ENCODE assay signal across 8 mouse cellular contexts in genomic region chr12:29530241-29530725, GRCm38 (mm10). TPM values are rescaled to one million over a fixed set of nuclear protein-coding genes. Genes with fewer than 3 reads are reported as not detected.
DNase-seq lines count a peak whose midpoint lies in the region; ATAC-seq lines count a peak whose summit lies in the region.

No protein-coding gene starts in this region.

- 7% methylated on average over 6 of the region's 6 CpGs for WGBS in hindbrain, embryonic 10.5 days
- WGBS in neural tube, embryonic 11.5 days = 8% methylated on average over 6 of the region's 6 CpGs

- ATAC-seq in neural tube, embryonic 11.5 days (ENCODE audit: insufficient read depth, low FRiP score, low TSS enrichment) = 0 out of 2 replicates have a peak, but pooled peaks have one; percentile 8

- peak overlapping the region; percentile 81 for H3K27ac ChIP-seq in hindbrain, embryonic 10.5 days
- H3K27ac ChIP-seq in neural tube, embryonic 11.5 days (ENCODE audit: low read depth, low read length) = peak overlapping the region; percentile 47

- DNase-seq in gastrocnemius, postnatal 10 days = peak; percentile 24
- DNase-seq in gastrocnemius, postnatal 25 days = no peak
- DNase-seq in 3T3-L1 (ENCODE audit: low read depth, low spot score) = peak; percentile 29
- peak; percentile 65 for DNase-seq in cerebellum, adult 9-11 months
- DNase-seq in hindbrain, embryonic 10.5 days (ENCODE audit: low spot score) = peak; percentile 75
- DNase-seq in neural tube, embryonic 11.5 days (ENCODE audit: low spot score) = peak; percentile 78
- no peak for DNase-seq in spleen, postnatal 14 days (ENCODE audit: low spot score in 2 of 2)
- DNase-seq in urinary bladder, postnatal 14 days (ENCODE audit: low spot score) = no peak

- H3K9me3 ChIP-seq in hindbrain, embryonic 10.5 days = no peaks in the 10 kb centered on the region
- H3K9me3 ChIP-seq in neural tube, embryonic 11.5 days (ENCODE audit: control insufficient read depth, low read length) = no peaks in the 10 kb centered on the region

- peak overlapping the region; percentile 55 for H3K4me3 ChIP-seq in hindbrain, embryonic 10.5 days
- peak overlapping the region; percentile 20 for H3K4me3 ChIP-seq in neural tube, embryonic 11.5 days (ENCODE audit: low read depth, low read length)

- H3K36me3 ChIP-seq in hindbrain, embryonic 10.5 days = no peaks in the 10 kb centered on the region
- H3K36me3 ChIP-seq in neural tube, embryonic 11.5 days (ENCODE audit: control insufficient read depth, insufficient read depth, low read length) = no peaks in the 10 kb centered on the region

- H3K4me1 ChIP-seq in hindbrain, embryonic 10.5 days (replicated peaks) = peaks cover 68% of the 10 kb centered on the region
- H3K4me1 ChIP-seq in neural tube, embryonic 11.5 days (ENCODE audit: control insufficient read depth, insufficient read depth, low read length) = peaks cover 2% of the 10 kb centered on the region

- peaks cover 53% of the 10 kb centered on the region for H3K27me3 ChIP-seq in hindbrain, embryonic 10.5 days (ENCODE audit: insufficient read depth, poor library complexity, severe bottlenecking)
- H3K27me3 ChIP-seq in neural tube, embryonic 11.5 days (ENCODE audit: control insufficient read depth, insufficient read depth, low read length) = no peaks in the 10 kb centered on the region

- H3K4me2 ChIP-seq in neural tube, embryonic 11.5 days (ENCODE audit: low read depth) = peak overlapping the region; percentile 30

- peak overlapping the region; percentile 5 for H3K9ac ChIP-seq in neural tube, embryonic 11.5 days (ENCODE audit: low read length)

RNA-seq across cellular contexts. Expression of gene Myt1l, which starts 2.1 kb away (rescaled TPM):
- under 1 TPM; 0.50 to 0.68 TPM for total RNA-seq in gastrocnemius, postnatal 10 days (2021)
- under 1 TPM in 1 of 2 experiments, not detected in 1; 0.05 TPM for total RNA-seq in gastrocnemius, postnatal 25 days (2021)
- polyA plus RNA-seq in hindbrain, embryonic 10.5 days (2016; fragmentation: Nextera tagmentation; extraction: Ambion mirVana) = 3.5 and 12.1 TPM in 2 replicates
- polyA plus RNA-seq in neural tube, embryonic 11.5 days (2014; fragmentation: Nextera tagmentation; extraction: Ambion mirVana) = 18.9 and 23.8 TPM in 2 replicates

Comparison
In these comparisons a context has a peak if more than half of its experiments do, and no peak if none do; other contexts are left out.
1. DNase-seq: peak in gastrocnemius, postnatal 10 days (single experiment), 3T3-L1 (single experiment), cerebellum, adult 9-11 months (single experiment), hindbrain, embryonic 10.5 days (single experiment) and neural tube, embryonic 11.5 days (single experiment); none in gastrocnemius, postnatal 25 days (single experiment), spleen, postnatal 14 days (0 of 2) and urinary bladder, postnatal 14 days (single experiment).